Mouse (Mus musculus) spleen, adult 2 months (tissue): Measurements from ENCODE around the gene Prmt2.

Experiments used
- CTCF ChIP-seq: fragments of 200-500 bp; IDR thresholded peaks from 2 replicates; pipeline ENCODE4 v1.5.1; 2011; ENCODE audit warnings: mild to moderate bottlenecking, inconsistent platforms; ENCODE audit not compliant: insufficient read depth, insufficient read length, insufficient replicate concordance; ENCODE audit errors: extremely low read depth
- POLR2A ChIP-seq: fragments of 200-500 bp; IDR thresholded peaks from 2 replicates; pipeline ENCODE4 v1.6.1; 2011; ENCODE audit warnings: low read depth, low read length, inconsistent platforms

DNA sequence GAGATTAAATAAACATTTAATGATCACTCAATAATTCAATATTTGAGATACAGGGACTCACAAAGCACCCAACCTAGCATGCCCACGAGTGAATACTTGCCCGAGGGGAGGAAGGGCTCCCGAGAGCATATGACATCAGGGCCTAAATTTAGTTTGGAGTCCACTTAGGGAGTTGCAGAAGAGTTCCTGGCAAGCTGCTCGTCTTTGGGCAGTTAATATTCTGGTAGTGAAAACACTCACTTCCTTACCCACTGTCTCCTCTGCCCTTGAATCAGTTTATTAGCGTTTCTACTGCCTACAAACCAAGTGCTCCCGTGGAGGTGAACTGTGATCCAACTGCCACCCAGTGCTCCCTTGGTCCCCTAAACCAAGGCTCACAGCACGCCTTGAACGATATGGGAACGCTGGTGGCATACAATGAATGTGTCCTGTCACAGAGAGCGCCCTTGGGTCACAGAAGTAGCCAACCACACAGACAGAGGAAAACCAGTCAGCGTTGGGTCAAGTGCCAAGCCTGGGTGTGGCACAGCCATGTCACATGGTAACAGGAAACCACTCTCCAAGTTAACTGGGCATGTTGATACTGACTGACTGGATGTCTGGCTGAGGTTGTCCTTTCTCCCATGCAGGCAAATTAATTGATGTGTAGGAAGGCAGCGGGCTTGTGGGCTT lies 20.2 kb upstream of the Prmt2 start:
- TF ChIP-seq CTCF (no peak), POLR2A (no peak)
